Mouse (Mus musculus) cerebellum, adult 11 months (tissue): ENCODE measurements around the gene Gm17783.
"Not testable (repeated sequence)": the region's sequence is repeated elsewhere in the genome, so short reads cannot be mapped to it uniquely, and the experiment has no call there.

Experiments used
- DNase-seq: peaks from one replicate; pipeline ENCODE4 v3.0.0; 2022

Gene Gm17783

DNA sequence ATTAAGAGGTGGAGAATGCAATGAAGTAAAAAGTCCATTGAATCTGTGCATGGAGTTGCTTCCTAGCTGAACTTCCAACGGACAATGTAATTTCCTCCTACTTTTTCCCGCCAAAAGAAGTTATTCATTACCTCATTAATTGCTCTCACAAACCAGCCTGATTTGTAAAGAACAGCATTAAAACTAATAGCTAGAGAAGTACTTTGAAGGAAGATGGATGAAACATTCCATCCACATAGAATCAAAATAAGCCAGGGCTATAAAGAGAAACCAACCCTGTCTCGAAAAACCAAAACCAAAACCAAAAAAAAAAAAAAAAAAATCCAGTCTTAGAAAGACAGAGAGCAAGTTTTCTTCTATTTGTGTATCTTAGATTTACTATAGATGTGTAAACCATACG, at the start of gene Gm17783:
Gene Gm17783 (minus strand): TSS at position 101 of the 400 bp plus-strand sequence.
- DNase-seq = no peak

DNA sequence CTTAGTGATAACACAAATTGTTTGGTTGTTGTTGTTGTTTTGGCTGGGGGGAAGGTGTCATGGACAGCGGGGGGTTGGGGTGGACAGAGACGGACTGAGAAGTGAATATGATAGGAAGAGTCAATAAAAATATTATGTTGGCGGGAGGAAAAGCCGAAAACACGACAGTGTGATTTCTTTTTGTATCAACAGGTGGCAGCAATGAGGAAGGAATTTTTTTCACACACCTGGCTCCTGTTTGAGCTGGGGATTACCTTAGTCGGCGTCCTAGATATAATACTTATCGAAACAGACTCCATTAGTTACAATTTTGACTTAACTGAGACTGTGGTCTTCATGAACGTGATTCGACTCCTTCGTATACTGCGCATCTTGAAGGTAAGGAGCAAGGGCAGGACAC, 48.0 kb upstream of the Gm17783 start:
- no peak for DNase-seq

- DNase-seq = no peak
Observed at GRCm38 (mm10) chr16:45572307-45572706, 40.5 kb upstream of the Gm17783 start.

DNA sequence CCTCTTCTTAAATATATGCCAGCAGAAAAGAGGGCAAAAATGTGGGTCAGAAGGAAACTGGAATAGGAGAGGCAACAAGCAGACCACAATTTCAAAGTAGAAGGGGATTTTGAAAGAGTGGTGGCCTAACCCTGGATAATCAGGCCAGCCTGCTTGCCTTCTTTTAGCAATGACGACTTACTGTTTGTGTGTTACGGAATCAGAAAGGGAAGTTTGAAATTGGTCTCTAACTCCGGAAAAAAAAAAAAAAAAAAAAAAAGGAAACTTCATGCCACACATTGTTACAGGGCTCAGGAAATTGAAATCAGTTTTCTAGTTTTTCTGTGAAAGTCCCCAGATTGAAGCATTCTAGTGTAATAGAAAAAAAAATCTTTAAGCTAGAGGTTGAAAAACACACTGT, 29.9 kb upstream of the Gm17783 start:
- no peak for DNase-seq

GRCm38 (mm10) chr16:45551579-45551978, 19.7 kb upstream of the Gm17783 start:
- DNase-seq = no peak

- no peak for DNase-seq
Observed at GRCm38 (mm10) chr16:45547982-45548381, 16.1 kb upstream of the Gm17783 start.

GRCm38 (mm10) chr16:45544341-45544740, 12.5 kb upstream of the Gm17783 start:
- no peak for DNase-seq

GRCm38 (mm10) chr16:45542108-45542507, 10.3 kb upstream of the Gm17783 start:
- no peak for DNase-seq

GRCm38 (mm10) chr16:45538342-45538741, 6.5 kb upstream of the Gm17783 start:
- DNase-seq = not testable (repeated sequence)

- DNase-seq = no peak
Observed at GRCm38 (mm10) chr16:45535009-45535408, 3.2 kb upstream of the Gm17783 start, which contains the start of gene Slc9c1. Gene Slc9c1 (plus strand): TSS chr16:45535309.

DNA sequence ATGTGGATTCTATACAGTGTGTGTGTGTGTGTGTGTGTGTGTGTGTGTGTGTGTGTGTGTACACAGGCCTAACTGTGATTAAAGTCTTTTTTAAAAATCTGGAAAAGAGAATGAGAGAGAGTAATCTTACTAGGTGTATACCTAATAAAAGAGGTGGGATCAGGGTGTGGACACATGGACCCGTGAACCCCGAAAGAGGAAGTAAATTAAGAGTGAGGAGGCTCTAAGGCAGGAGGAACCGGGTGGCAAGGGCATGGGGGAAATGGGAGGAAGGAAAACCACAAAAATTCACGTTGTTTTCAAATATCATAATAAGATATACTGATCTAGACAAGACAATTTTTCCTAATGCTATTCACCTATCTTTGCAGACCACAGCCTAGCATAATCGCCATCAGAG, 6.3 kb downstream of the Gm17783 start:
- no peak for DNase-seq

DNA sequence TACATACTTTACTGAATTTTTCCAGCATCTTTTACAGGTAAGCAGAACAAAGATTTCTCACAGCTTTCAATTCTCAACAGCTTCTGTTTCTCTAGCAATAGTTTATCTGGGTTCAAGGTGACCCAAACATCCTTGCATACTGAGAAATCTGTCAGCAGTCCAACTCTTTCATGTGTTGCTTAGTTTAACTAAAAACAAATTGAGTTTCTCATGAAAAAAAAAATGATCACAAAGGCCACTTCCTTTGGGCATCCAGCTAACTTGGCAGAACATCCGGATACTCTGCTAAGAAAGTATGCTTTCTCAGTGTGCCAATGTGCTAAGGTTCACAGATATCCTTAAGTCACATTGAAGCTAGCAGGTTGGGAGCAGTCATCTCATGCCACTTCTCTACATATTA, 36.5 kb downstream of the Gm17783 start:
- DNase-seq = no peak

GRCm38 (mm10) chr16:45492927-45493326, 38.9 kb downstream of the Gm17783 start, which contains the start of gene Gm609:
Gene Gm609 (minus strand): TSS chr16:45492969.
- DNase-seq = no peak

DNA sequence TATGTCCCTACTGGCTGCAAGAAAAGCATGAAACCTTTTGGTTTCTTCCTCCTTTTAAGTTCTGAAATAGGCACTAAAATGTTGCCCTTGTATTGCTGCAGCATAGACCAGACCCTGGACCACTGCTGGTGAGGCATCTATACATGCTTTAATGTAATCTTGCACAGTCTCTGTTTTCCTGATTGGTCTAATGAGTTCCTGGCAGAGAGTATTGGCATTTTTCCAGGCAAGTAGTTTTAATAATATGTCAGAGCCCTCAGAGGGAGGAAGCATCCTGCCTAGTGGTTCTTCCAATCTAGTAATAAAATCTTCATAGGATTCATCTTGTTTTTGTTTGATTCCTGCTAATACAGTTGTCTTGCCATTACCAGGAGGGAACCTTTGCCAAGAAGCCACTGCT, 54.9 kb downstream of the Gm17783 start:
- DNase-seq = no peak

DNA sequence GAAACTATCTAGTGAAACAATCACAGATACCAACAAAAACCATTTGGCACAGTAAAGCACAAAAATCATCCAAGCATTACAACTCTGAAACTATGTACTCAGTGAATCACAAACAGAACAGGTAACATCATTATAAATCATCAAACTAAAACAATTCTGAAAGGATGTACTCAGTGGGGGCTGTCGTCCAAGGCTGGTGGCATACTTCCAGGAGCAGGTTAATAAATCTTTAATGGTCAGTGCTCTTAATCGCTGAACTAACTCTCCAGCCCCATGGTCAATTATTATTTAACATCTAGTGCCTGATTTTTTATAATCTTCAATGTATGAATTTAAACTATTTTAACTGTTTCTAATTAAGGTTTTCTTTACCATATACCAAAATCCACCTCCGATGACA, 60.0 kb downstream of the Gm17783 start:
- not testable (repeated sequence) for DNase-seq
